8 mouse cellular contexts compared by ENCODE assay signal in genomic region chr11:72737517-72737916, GRCm38 (mm10). TPM values are rescaled to one million over a fixed set of nuclear protein-coding genes. Genes with fewer than 3 reads are reported as not detected.
DNase-seq lines count a peak whose midpoint lies in the region; ATAC-seq and TF ChIP-seq lines count a peak whose summit lies in the region.
"Not testable (repeated sequence)": the region's sequence is repeated elsewhere in the genome, so short reads cannot be mapped to it uniquely, and the experiment has no call there.

No protein-coding gene starts in this region.

- not testable (repeated sequence) for TF ChIP-seq POLR2A in cerebellum, adult 2 months (IDR thresholded peaks at IDR 0.05; ENCODE audit: borderline replicate concordance, insufficient read depth, low read length); kidney, adult 2 months (IDR thresholded peaks at IDR 0.05; ENCODE audit: low read depth, low read length); lung, adult 2 months (IDR thresholded peaks at IDR 0.05; ENCODE audit: borderline replicate concordance, extremely low read depth, low read depth, low read length); small intestine, adult 2 months (IDR thresholded peaks at IDR 0.05; ENCODE audit: low read depth, low read length)

- DNase-seq in WW6 (ENCODE audit: low read depth, low spot score) = peak; percentile 22
- peak; percentile 28 for DNase-seq in cerebellum, adult 2 months
- DNase-seq in kidney, adult 2 months = peak; percentile 14
- not testable (repeated sequence) for DNase-seq in lung, adult 2 months
- DNase-seq in thymus, postnatal 4 days = peak; percentile 68

- not testable (repeated sequence) for H3K4me1 ChIP-seq in cerebellum, adult 2 months (ENCODE audit: control insufficient read depth, insufficient read depth, low read length); kidney, adult 2 months (ENCODE audit: control insufficient read depth, insufficient read depth, low read length); small intestine, adult 2 months (ENCODE audit: control insufficient read depth, insufficient read depth, insufficient read length, low read length)
- H3K4me1 ChIP-seq in lung, adult 2 months (ENCODE audit: control insufficient read depth, insufficient read depth, low read length) = peaks cover 12% of the 10 kb centered on the region

- H3K4me3 ChIP-seq in cerebellum, adult 2 months (replicated peaks; ENCODE audit: insufficient read depth, low read depth, low read length); kidney, adult 2 months (ENCODE audit: insufficient read depth, low read depth, low read length); lung, adult 2 months (replicated peaks; ENCODE audit: extremely low read depth, low read depth, low read length); small intestine, adult 2 months (ENCODE audit: low read depth, low read length): not testable (repeated sequence)

- not testable (repeated sequence) for H3K36me3 ChIP-seq in kidney, adult 2 months (ENCODE audit: control insufficient read depth, insufficient read depth, low read length)
- H3K36me3 ChIP-seq in small intestine, adult 2 months (ENCODE audit: control insufficient read depth, insufficient read depth, low read length) = peaks cover 52% of the 10 kb centered on the region

- H3K27ac ChIP-seq in cerebellum, adult 2 months (ENCODE audit: insufficient read depth, low read length); kidney, adult 2 months (ENCODE audit: insufficient read depth, low read depth, low read length); small intestine, adult 2 months (ENCODE audit: insufficient read depth, low read depth, low read length): not testable (repeated sequence)

- peak; percentile 49 for ATAC-seq in CD4-positive, CD25-positive, alpha-beta regulatory T cell, adult 4 months
- ATAC-seq in erythroblast, adult 5-6 weeks (replicated peaks; ENCODE audit: low FRiP score, poor library complexity, severe bottlenecking) = peak; percentile 78

- not testable (repeated sequence) for H3K27me3 ChIP-seq in cerebellum, adult 2 months (ENCODE audit: control insufficient read depth, insufficient read depth, low read length); kidney, adult 2 months (replicated peaks; ENCODE audit: control insufficient read depth, insufficient read depth, low read length); small intestine, adult 2 months (ENCODE audit: control insufficient read depth, insufficient read depth, low read length)

- WGBS in cerebellum, adult 2 months = 76% methylated on average over 5 of the region's 5 CpGs
- 89% methylated on average over 5 of the region's 5 CpGs for WGBS in kidney, adult 2 months
- 90% methylated on average over 5 of the region's 5 CpGs for WGBS in lung, adult 2 months
- 85% methylated on average over 5 of the region's 5 CpGs for WGBS in small intestine, adult 2 months

- TF ChIP-seq CTCF in cerebellum, adult 2 months (IDR thresholded peaks at IDR 0.05; ENCODE audit: borderline replicate concordance, insufficient read depth, low read depth, low read length) = peak; percentile 58; the same call in 1 of the 2 replicates
- TF ChIP-seq CTCF in kidney, adult 2 months (conservative IDR thresholded peaks at IDR 0.05; ENCODE audit: insufficient read depth, insufficient read length, low read depth, low read length) = peak; percentile 56
- peak; percentile 35; the same call in 1 of the 2 replicates for TF ChIP-seq CTCF in lung, adult 2 months (IDR thresholded peaks at IDR 0.05; ENCODE audit: insufficient read depth, low read length)
- TF ChIP-seq CTCF in small intestine, adult 2 months (IDR thresholded peaks at IDR 0.05; ENCODE audit: extremely low read depth, insufficient read length, insufficient replicate concordance, low read depth, low read length) = peak; percentile 22; the same call in 1 of the 2 replicates

RNA-seq across cellular contexts. Expression of gene Ankfy1, which starts 47.7 kb away (rescaled TPM):
- polyA plus RNA-seq in CD4-positive, CD25-positive, alpha-beta regulatory T cell, adult 4 months (2017; shearing (Covaris generic)) = 10 to 100 TPM; 30.3 to 44.4 TPM
- polyA plus RNA-seq in cerebellum, adult 2 months (2012; rRNA removed) = 26.9 and 28.1 TPM in 2 replicates
- total RNA-seq in erythroblast, adult 5-6 weeks (2015; ENCODE audit: low replicate concordance) = 28.0 and 45.5 TPM in 2 replicates
- 37.1 and 51.4 TPM in 2 replicates for total RNA-seq in erythroblast, adult 5-6 weeks (2017; ENCODE audit: low replicate concordance)
- 25.9 TPM in 2 replicates for polyA plus RNA-seq in kidney, adult 2 months (2012; rRNA removed)
- 22.9 and 33.4 TPM in 2 replicates for polyA plus RNA-seq in lung, adult 2 months (2012; rRNA removed)
- polyA plus RNA-seq in small intestine, adult 2 months (2012; rRNA removed) = 10.9 and 28.7 TPM in 2 replicates

RNA-seq across cellular contexts. Expression of gene Cyb5d2, which starts 58.4 kb away (rescaled TPM):
- 1 to 10 TPM; 8.3 to 9.0 TPM for polyA plus RNA-seq in CD4-positive, CD25-positive, alpha-beta regulatory T cell, adult 4 months (2017; shearing (Covaris generic))
- 14.2 and 16.4 TPM in 2 replicates for polyA plus RNA-seq in cerebellum, adult 2 months (2012; rRNA removed)
- 4.6 and 5.8 TPM in 2 replicates for total RNA-seq in erythroblast, adult 5-6 weeks (2015; ENCODE audit: low replicate concordance)
- total RNA-seq in erythroblast, adult 5-6 weeks (2017; ENCODE audit: low replicate concordance) = 4.5 and 5.2 TPM in 2 replicates
- 9.9 and 11.5 TPM in 2 replicates for polyA plus RNA-seq in kidney, adult 2 months (2012; rRNA removed)
- polyA plus RNA-seq in lung, adult 2 months (2012; rRNA removed) = 4.9 and 5.2 TPM in 2 replicates
- 2.1 and 5.5 TPM in 2 replicates for polyA plus RNA-seq in small intestine, adult 2 months (2012; rRNA removed)

RNA-seq across cellular contexts. Expression of gene Zzef1, which starts 58.5 kb away (rescaled TPM):
- 10 to 100 TPM; 25.7 to 32.2 TPM for polyA plus RNA-seq in CD4-positive, CD25-positive, alpha-beta regulatory T cell, adult 4 months (2017; shearing (Covaris generic))
- 35.3 and 37.4 TPM in 2 replicates for polyA plus RNA-seq in cerebellum, adult 2 months (2012; rRNA removed)
- 11.9 and 13.0 TPM in 2 replicates for total RNA-seq in erythroblast, adult 5-6 weeks (2015; ENCODE audit: low replicate concordance)
- total RNA-seq in erythroblast, adult 5-6 weeks (2017; ENCODE audit: low replicate concordance) = 14.4 and 15.2 TPM in 2 replicates
- 21.8 and 22.7 TPM in 2 replicates for polyA plus RNA-seq in kidney, adult 2 months (2012; rRNA removed)
- 22.9 and 29.3 TPM in 2 replicates for polyA plus RNA-seq in lung, adult 2 months (2012; rRNA removed)
- 36.2 and 104 TPM in 2 replicates for polyA plus RNA-seq in small intestine, adult 2 months (2012; rRNA removed)
